Mouse (Mus musculus) stomach, embryonic 14.5 days (tissue): ENCODE results near the gene Gas7. TPM values are rescaled to one million over a fixed set of nuclear protein-coding genes. Genes with fewer than 3 reads are reported as not detected.

Experiments used
- ATAC-seq: fragments of 200-750 bp; cut with Nextera tagmentation; 2 replicates; pipeline ENCODE4 v1.8.0; 2017; ENCODE audit warnings: low read depth, moderate TSS enrichment; ENCODE audit not compliant: insufficient number of reproducible peaks, insufficient read depth, low FRiP score
- H3K27ac ChIP-seq: fragments of 300-500 bp; sonication (generic); 2 replicates; pipeline ENCODE4 v1.5.1; 2014; ENCODE audit warnings: mild to moderate bottlenecking, low read length, moderate library complexity, mixed read lengths
- H3K27me3 ChIP-seq: fragments of 300-500 bp; sonication (generic); 2 replicates; pipeline ENCODE4 v1.6.1; 2014; ENCODE audit warnings: low read length, control low read depth, mixed read lengths; ENCODE audit not compliant: control insufficient read depth, insufficient read depth
- H3K36me3 ChIP-seq: fragments of 300-500 bp; sonication (generic); 2 replicates; pipeline ENCODE4 v1.6.1; 2014; ENCODE audit warnings: mild to moderate bottlenecking, control low read depth, low read length, moderate library complexity, mixed read lengths; ENCODE audit not compliant: control insufficient read depth, insufficient read depth
- H3K4me1 ChIP-seq: fragments of 300-500 bp; sonication (generic); 2 replicates; pipeline ENCODE4 v1.6.1; 2014; ENCODE audit warnings: low read length, control low read depth, mixed read lengths; ENCODE audit not compliant: control insufficient read depth, insufficient read depth
- H3K4me2 ChIP-seq: fragments of 300-500 bp; sonication (generic); replicated peaks from 2 replicates; pipeline ENCODE4 v1.6.1; 2014; ENCODE audit warnings: low read depth, low read length, control low read depth
- H3K4me3 ChIP-seq: fragments of 300-500 bp; sonication (generic); 2 replicates; pipeline ENCODE4 v1.5.1; 2014; ENCODE audit warnings: low read depth, low read length, control low read depth
- H3K9ac ChIP-seq: fragments of 300-500 bp; sonication (generic); replicated peaks from 2 replicates; pipeline ENCODE4 v1.6.1; 2014; ENCODE audit warnings: low read depth, mild to moderate bottlenecking, control low read depth, low read length, moderate library complexity, mixed read lengths
- H3K9me3 ChIP-seq: fragments of 300-500 bp; sonication (generic); 2 replicates; pipeline ENCODE4 v1.6.1; 2016; ENCODE audit warnings: low read depth, low read length, control low read depth; ENCODE audit not compliant: control insufficient read depth
- WGBS: fragments of 180-500 bp; shearing (Covaris S2); extraction: QIAGEN DNeasy Blood & Tissue Kit; methylation state at CpG from one replicate; pipeline ENCODE4 v1.1.7; 2014; 5-methylcytosine and 5-hydroxymethylcytosine counted together
- polyA plus RNA-seq: library from polyadenylated mRNA; unstranded; fragments of >200 nt; fragmentation: Nextera tagmentation; extraction: Ambion mirVana; gene quantifications from 2 replicates; pipeline ENCODE4 v1.2.1, GENCODE M21; 2014

Gene Gas7
- polyA plus RNA-seq, 1 experiment from 2014 or later, result 15.6 TPM

DNA sequence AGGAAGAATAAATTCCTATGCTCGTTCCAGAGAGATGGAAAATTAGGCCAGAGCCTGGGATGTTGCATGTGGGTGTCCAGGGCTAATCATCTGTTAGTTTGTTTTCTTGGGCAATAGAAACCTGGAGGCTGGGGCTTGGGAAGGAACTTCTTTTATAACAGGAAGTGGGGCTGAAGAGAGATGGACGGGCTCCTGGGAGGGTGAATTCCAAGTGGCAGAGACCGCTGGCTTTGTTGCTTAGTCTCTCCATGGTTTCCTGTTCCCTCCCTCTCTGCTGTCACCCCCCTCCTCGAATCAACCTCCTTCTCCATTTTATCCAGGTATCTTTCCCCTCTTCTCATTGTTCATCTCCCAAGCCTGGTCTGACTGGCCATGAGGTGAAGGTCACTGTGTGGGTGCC lies 181.0 kb downstream of the Gas7 start:
- H3K4me3 ChIP-seq, result no peak overlapping the region
- WGBS, result 61% methylated on average over 4 of the region's 4 CpGs
- ATAC-seq, result no peak
- no peaks in the 10 kb centered on the region for H3K4me1 ChIP-seq
- H3K4me2 ChIP-seq, result no peak overlapping the region
- no peak overlapping the region for H3K9ac ChIP-seq
- H3K9me3 ChIP-seq, result no peaks in the 10 kb centered on the region
- H3K36me3 ChIP-seq, result no peaks in the 10 kb centered on the region
- no peaks in the 10 kb centered on the region for H3K27me3 ChIP-seq
- no peak overlapping the region for H3K27ac ChIP-seq

DNA sequence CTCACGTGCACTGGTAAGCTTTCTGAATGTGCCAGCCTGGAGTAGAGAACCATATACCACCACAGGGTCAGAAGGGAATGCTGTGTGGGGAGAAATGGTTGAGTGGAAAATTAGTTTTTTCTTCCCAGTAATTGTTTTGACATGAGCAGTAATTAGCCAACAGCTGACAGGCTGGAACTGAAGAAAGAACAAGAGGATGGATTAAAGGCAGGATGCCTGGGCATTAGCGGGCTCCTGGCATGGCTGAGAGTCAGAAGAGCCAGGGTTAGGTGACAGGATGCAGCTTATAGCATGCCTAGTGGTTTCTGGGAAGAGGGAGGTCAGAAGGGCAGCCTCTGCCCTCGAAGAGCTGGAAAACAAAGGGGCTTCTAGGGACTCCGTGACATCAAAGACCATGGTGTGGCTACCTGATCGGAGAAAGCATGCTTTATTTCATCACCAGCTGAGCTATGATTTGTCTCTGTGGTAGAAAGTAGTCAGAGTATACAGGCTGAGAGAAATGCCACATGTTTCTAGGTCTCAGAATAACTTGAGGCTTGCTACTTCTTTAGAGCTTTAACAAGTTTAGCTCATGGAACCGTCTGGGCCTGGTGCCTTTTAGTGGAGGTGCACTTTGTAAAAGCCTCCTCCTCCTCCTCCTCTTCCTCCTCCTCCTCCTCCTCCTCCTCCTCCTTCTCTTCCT lies 181.8 kb downstream of the Gas7 start:
- H3K27me3 ChIP-seq, result no peaks in the 10 kb centered on the region
- H3K9me3 ChIP-seq, result no peaks in the 10 kb centered on the region
- H3K4me1 ChIP-seq, result no peaks in the 10 kb centered on the region
- no peak for ATAC-seq
- no peak overlapping the region for H3K4me3 ChIP-seq
- no peak overlapping the region for H3K27ac ChIP-seq
- WGBS, result 59% methylated on average over 6 of the region's 6 CpGs
- no peaks in the 10 kb centered on the region for H3K36me3 ChIP-seq
- H3K4me2 ChIP-seq, result no peak overlapping the region
- H3K9ac ChIP-seq, result no peak overlapping the region

DNA sequence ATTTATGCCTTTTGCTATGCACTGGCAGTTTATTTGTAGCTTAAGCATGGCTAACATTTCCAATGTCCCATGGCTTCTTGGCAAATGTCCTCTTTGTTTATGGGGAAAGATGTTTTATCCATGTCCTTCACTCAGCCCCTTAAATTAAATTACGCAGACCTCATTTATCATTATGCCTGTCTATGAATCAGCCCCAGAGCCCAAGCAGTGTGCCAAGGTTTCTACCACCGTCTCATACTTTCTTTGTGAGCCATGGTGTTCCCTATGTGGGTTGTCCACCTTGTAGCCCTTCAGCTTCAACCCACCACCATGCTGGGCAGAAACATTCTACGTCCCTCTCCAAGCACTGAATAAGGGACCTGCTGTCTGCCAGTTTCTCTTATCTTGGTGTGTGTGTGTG lies 183.2 kb downstream of the Gas7 start:
- no peak overlapping the region for H3K4me2 ChIP-seq
- 65% methylated on average over 3 of the region's 3 CpGs for WGBS
- no peaks in the 10 kb centered on the region for H3K36me3 ChIP-seq
- no peak for ATAC-seq
- H3K27me3 ChIP-seq, result no peaks in the 10 kb centered on the region
- no peaks in the 10 kb centered on the region for H3K4me1 ChIP-seq
- no peak overlapping the region for H3K9ac ChIP-seq
- H3K4me3 ChIP-seq, result no peak overlapping the region
- H3K27ac ChIP-seq, result no peak overlapping the region
- H3K9me3 ChIP-seq, result no peaks in the 10 kb centered on the region

DNA sequence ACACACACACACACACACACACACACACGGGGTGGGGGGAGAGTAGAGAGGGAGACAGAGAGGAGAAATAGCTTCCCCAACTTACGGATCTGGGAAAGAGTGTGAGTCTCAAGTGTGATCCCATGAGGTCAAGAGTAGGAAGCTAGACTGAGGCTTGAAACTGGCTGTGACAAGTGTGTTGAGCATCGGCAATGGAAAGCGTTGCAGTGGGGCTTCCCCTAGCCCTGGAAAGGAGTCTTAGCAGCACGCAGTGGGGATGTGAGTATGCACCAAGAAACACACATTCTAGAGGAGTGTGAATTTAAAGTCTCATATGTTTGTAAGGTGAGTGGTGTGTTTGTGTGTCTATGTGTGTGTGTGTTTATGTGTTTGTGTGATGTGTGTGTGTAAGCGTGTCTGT lies 185.1 kb downstream of the Gas7 start:
- Histone ChIP-seq H3K27ac (no peak overlapping the region), H3K36me3 (no peaks in the 10 kb centered on the region), H3K4me1 (no peaks in the 10 kb centered on the region), H3K4me3 (no peak overlapping the region), H3K9ac (no peak overlapping the region), H3K4me2 (no peak overlapping the region), H3K9me3 (no peaks in the 10 kb centered on the region), H3K27me3 (no peaks in the 10 kb centered on the region)
- WGBS, result 82% methylated on average over 6 of the region's 6 CpGs
- ATAC-seq, result no peak

DNA sequence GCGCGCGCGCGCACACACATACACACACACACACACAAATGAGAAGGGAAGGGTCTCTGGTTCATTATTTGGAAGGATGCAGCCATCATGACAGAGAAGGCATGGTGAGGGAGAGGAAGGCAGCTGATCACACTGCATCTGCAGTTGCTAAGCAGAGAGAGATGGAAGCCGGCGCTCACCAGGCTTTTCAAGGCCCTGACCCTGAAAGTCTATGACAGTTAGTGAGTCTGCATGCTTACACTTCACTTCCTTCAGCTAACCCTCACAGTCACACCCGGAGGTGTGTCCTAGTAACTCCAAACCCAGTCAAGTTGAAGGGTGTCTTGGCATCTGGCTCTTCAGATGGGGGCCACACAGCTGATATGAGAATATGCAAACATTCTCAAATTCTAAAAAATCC lies 187.2 kb downstream of the Gas7 start:
- Histone ChIP-seq H3K27ac (no peak overlapping the region), H3K4me3 (no peak overlapping the region), H3K36me3 (no peaks in the 10 kb centered on the region), H3K4me2 (no peak overlapping the region), H3K27me3 (no peaks in the 10 kb centered on the region), H3K9ac (no peak overlapping the region), H3K9me3 (no peaks in the 10 kb centered on the region), H3K4me1 (no peaks in the 10 kb centered on the region)
- 90% methylated on average over 8 of the region's 8 CpGs for WGBS
- no peak for ATAC-seq

DNA sequence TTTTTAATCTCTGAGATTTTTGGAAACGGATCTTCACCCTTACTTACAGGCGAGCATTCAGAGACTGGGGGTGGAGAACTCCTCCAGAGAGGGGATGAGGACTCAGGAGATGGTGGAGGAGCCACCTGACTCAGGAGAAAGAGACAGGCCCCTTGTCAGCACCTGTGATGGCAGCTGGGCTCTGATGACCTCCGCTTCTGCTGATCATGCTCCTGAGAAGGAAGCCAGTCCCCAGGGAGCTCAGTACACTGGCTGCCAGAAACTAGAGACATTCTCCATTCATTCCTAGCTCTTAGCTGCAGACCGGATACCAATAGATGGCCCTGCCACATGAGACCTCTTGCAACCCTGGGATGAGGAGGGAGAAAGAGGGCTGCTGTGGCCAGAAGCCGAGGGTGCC lies 187.6 kb downstream of the Gas7 start:
- H3K27ac ChIP-seq, result no peak overlapping the region
- no peaks in the 10 kb centered on the region for H3K36me3 ChIP-seq
- H3K9me3 ChIP-seq, result no peaks in the 10 kb centered on the region
- H3K4me1 ChIP-seq, result no peaks in the 10 kb centered on the region
- H3K4me3 ChIP-seq, result no peak overlapping the region
- H3K4me2 ChIP-seq, result no peak overlapping the region
- H3K27me3 ChIP-seq, result no peaks in the 10 kb centered on the region
- H3K9ac ChIP-seq, result no peak overlapping the region
- WGBS, result 79% methylated on average over 5 of the region's 5 CpGs
- ATAC-seq, result no peak

DNA sequence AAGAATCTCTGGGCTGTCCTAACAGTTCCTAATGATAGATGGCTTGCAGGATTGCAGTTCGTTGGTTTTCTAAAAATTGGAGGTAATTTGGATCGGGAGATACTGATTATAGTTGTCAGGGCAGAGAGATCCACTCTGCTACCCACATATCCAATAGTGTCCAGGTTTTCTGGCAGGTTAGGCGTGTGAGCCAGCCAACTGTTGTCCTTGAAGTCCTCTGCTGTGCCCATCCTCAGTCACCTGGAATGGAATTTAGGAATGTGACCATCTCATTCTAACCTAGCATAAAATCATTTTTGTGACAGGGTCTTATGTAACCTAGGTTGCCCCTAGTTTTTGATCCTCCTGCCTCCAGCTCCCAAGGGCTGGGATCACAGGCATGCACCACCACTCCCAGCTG lies 188.2 kb downstream of the Gas7 start:
- H3K27ac ChIP-seq, result no peak overlapping the region
- no peak for ATAC-seq
- no peak overlapping the region for H3K4me3 ChIP-seq
- no peak overlapping the region for H3K4me2 ChIP-seq
- H3K9ac ChIP-seq, result no peak overlapping the region
- no peaks in the 10 kb centered on the region for H3K9me3 ChIP-seq
- 63% methylated on average over 3 of the region's 3 CpGs for WGBS
- H3K36me3 ChIP-seq, result no peaks in the 10 kb centered on the region
- H3K27me3 ChIP-seq, result no peaks in the 10 kb centered on the region
- no peaks in the 10 kb centered on the region for H3K4me1 ChIP-seq

DNA sequence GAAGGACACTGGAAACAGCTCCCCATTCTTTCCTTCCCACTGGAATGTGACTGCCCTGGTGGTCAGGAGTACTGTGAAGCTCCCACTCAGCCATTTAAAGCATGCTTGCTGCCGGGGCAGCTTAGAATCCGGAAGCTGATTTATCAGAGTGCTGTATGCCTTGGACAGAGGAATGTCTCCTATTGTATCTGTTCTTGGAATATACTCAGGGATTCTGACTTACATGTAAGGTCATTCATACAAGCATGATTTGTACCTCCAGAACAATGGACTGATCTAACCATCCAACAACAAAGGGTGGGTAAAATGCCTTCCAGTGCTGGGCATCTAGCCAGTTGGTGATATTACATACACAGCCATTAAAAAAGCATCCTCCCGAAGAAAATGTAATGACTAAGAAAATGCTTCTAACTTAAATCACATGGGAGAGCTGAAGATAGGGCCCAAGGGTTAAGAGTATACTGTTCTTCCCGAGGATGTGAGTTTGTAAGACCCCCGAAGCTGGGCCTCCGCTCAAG lies 189.5 kb downstream of the Gas7 start:
- H3K4me1 ChIP-seq, result no peaks in the 10 kb centered on the region
- H3K9ac ChIP-seq, result no peak overlapping the region
- 73% methylated on average over 6 of the region's 6 CpGs for WGBS
- ATAC-seq, result no peak
- H3K9me3 ChIP-seq, result no peaks in the 10 kb centered on the region
- H3K4me2 ChIP-seq, result no peak overlapping the region
- H3K36me3 ChIP-seq, result no peaks in the 10 kb centered on the region
- H3K4me3 ChIP-seq, result no peak overlapping the region
- no peaks in the 10 kb centered on the region for H3K27me3 ChIP-seq
- H3K27ac ChIP-seq, result no peak overlapping the region

DNA sequence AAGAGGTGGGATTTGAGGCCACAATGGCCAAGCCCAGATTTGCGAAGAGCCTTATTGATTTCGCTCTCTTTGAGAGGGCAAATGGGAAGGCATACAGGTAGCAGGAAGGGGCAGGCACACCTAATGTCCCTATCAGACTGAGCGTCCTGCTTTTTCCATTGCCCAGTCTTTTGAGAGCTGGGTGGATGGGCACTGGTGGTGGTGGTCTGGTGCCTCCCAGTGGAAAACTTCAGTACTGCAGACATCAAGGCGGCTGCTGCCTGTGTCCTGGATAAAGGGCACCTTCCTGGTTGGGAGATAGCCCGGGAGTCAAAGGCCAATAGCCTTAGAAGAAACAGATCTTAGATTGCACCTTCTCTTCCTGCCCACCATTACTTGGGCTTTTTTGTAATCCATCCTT lies 192.5 kb downstream of the Gas7 start:
- H3K4me1 ChIP-seq, result no peaks in the 10 kb centered on the region; the same call in 1 of the 2 replicates
- no peaks in the 10 kb centered on the region for H3K9me3 ChIP-seq
- no peak overlapping the region for H3K4me2 ChIP-seq
- H3K4me3 ChIP-seq, result no peak overlapping the region
- H3K36me3 ChIP-seq, result no peaks in the 10 kb centered on the region
- no peaks in the 10 kb centered on the region for H3K27me3 ChIP-seq
- no peak overlapping the region for H3K9ac ChIP-seq
- ATAC-seq, result no peak
- H3K27ac ChIP-seq, result no peak overlapping the region
- WGBS, result 27% methylated on average over 5 of the region's 5 CpGs
